In genomic region chr17:34286501-34286900, GRCm38 (mm10) we compare ENCODE assay signal across 21 mouse cellular contexts. TPM values are rescaled to one million over a fixed set of nuclear protein-coding genes. Genes with fewer than 3 reads are reported as not detected.
DNase-seq lines count a peak whose midpoint lies in the region; ATAC-seq and TF ChIP-seq lines count a peak whose summit lies in the region.
"Had no signal": no experiment of that assay in that cellular context is flagged by ENCODE, and none has a peak within 500 bp of the region (broad histone marks: within the 10 kb centered on the region; RNA-seq: fewer than 3 reads in every experiment).

No protein-coding gene starts in this region.

- H3K4me1 ChIP-seq in spleen, adult 2 months (ENCODE audit: control insufficient read depth, insufficient read depth, insufficient read length), result peaks cover 16% of the 10 kb centered on the region; the same call in 1 of the 2 replicates
- H3K4me1 ChIP-seq in bone marrow, adult 2 months (ENCODE audit: control insufficient read depth, insufficient read depth, low read length), result no peaks in the 10 kb centered on the region
- H3K4me1 ChIP-seq: embryonic facial prominence, embryonic 13.5 days; heart, embryonic 15.5 days; hindbrain, embryonic 10.5 days had no signal

- peaks cover 34% of the 10 kb centered on the region for H3K36me3 ChIP-seq in spleen, adult 2 months (ENCODE audit: control insufficient read depth, insufficient read depth, low read length)
- H3K36me3 ChIP-seq: embryonic facial prominence, embryonic 13.5 days; forebrain, embryonic 12.5 days; G1E; heart, embryonic 15.5 days; hindbrain, embryonic 10.5 days had no signal

- H3K27ac ChIP-seq in spleen, adult 2 months (ENCODE audit: insufficient read depth, low read length), result peak overlapping the region; percentile 99
- H3K27ac ChIP-seq in bone marrow, adult 2 months (ENCODE audit: control insufficient read depth, insufficient read depth, low read depth, low read length, poor library complexity), result peak overlapping the region; percentile 61
- H3K27ac ChIP-seq: embryonic facial prominence, embryonic 13.5 days; forebrain, embryonic 12.5 days; gastrocnemius, adult 2 months; heart, adult 2 months; heart, embryonic 15.5 days; hindbrain, embryonic 10.5 days; hindbrain, embryonic 14.5 days had no signal

- H3K4me3 ChIP-seq in spleen, adult 2 months (ENCODE audit: extremely low read depth, insufficient read depth, insufficient read length), result peak overlapping the region; percentile 89
- H3K4me3 ChIP-seq in bone marrow, adult 2 months (replicated peaks; ENCODE audit: control insufficient read depth, low read depth, low read length), result peak overlapping the region; percentile 67
- H3K4me3 ChIP-seq: embryonic facial prominence, embryonic 13.5 days; forebrain, embryonic 12.5 days; gastrocnemius, adult 2 months; heart, adult 2 months; heart, embryonic 15.5 days; hindbrain, embryonic 10.5 days had no signal

- 0 out of 2 replicates have a peak, but pooled peaks have one; percentile 15 for ATAC-seq in monocyte, adult 5-6 weeks (replicated peaks; ENCODE audit: insufficient number of reproducible peaks, low FRiP score, low TSS enrichment, poor library complexity, severe bottlenecking)
- ATAC-seq: forebrain, postnatal 0 days had no signal

- H3K27me3 ChIP-seq in spleen, adult 2 months (ENCODE audit: control insufficient read depth, insufficient read depth, low read length), result no peaks in the 10 kb centered on the region
- H3K27me3 ChIP-seq: embryonic facial prominence, embryonic 13.5 days; forebrain, embryonic 12.5 days; heart, embryonic 15.5 days had no signal

- TF ChIP-seq POLR2A in spleen, adult 2 months (IDR thresholded peaks at IDR 0.05; ENCODE audit: low read depth, low read length), result no peak
- TF ChIP-seq POLR2A in bone marrow, adult 2 months (IDR thresholded peaks at IDR 0.05; ENCODE audit: borderline replicate concordance, control insufficient read depth, low read depth, low read length), result no peak

- WGBS in spleen, adult 2 months, result 38% methylated on average over 5 of the region's 5 CpGs
- 42% methylated on average over 5 of the region's 5 CpGs for WGBS in bone marrow, adult 2 months

- DNase-seq in spleen, adult 2 months (ENCODE audit: low read depth in 1 of 2, low spot score in 2 of 2), result no peak
- no peak for DNase-seq in spleen, adult 12 weeks (ENCODE audit: low spot score)
- no peak for DNase-seq in layer of hippocampus, postnatal 25 days (ENCODE audit: extremely low spot score in 1 of 2, low spot score in 1 of 2)
- DNase-seq in gastrocnemius, adult 8-10 months (ENCODE audit: low spot score in 2 of 2), result no peak
- DNase-seq: cerebellum, adult 18-20 months; cerebellum, adult 9-11 months; cerebellum, postnatal 36 days; forebrain, postnatal 0 days; gastrocnemius, adult 2 months; gastrocnemius, postnatal 36 days had no signal

- no peak for TF ChIP-seq CTCF in spleen, adult 2 months (IDR thresholded peaks at IDR 0.05; ENCODE audit: extremely low read depth, insufficient read depth, insufficient read length, insufficient replicate concordance)
- TF ChIP-seq CTCF in bone marrow, adult 2 months (IDR thresholded peaks at IDR 0.05; ENCODE audit: control insufficient read depth, insufficient read depth, low read length), result no peak

RNA-seq across cellular contexts. Expression of gene H2-Aa, which starts 1.1 kb away (rescaled TPM):
- 1,846 and 1,869 TPM in 2 replicates for polyA plus RNA-seq in spleen, adult 2 months (2012; rRNA removed)
- 65.0 and 143 TPM in 2 replicates for polyA plus RNA-seq in bone marrow, adult 2 months (2011; ENCODE audit: insufficient read depth, insufficient read length, low replicate concordance, missing spikeins)
- 387 to 602 TPM (median 587 TPM) in 3 replicates for total RNA-seq in monocyte, adult 5-6 weeks (2017)
- 1 to 10 TPM; 1.1 to 1.3 TPM for total RNA-seq in layer of hippocampus, postnatal 25 days (2021)
- 1 to 10 TPM; 3.1 to 4.1 (median 3.5) TPM for total RNA-seq in gastrocnemius, adult 8-10 months (2022)
- total RNA-seq: G1E had no signal
- polyA plus RNA-seq: forebrain, embryonic 12.5 days; G1E; heart, embryonic 11.5 days; hindbrain, embryonic 10.5 days had no signal

RNA-seq across cellular contexts. Expression of gene H2-Eb1, which starts 19.2 kb away (rescaled TPM):
- polyA plus RNA-seq in spleen, adult 2 months (2012; rRNA removed), result 1,025 and 1,109 TPM in 2 replicates
- polyA plus RNA-seq in bone marrow, adult 2 months (2011; ENCODE audit: insufficient read depth, insufficient read length, low replicate concordance, missing spikeins), result 32.6 and 82.7 TPM in 2 replicates
- total RNA-seq in monocyte, adult 5-6 weeks (2017), result 415 to 638 TPM (median 573 TPM) in 3 replicates
- total RNA-seq in layer of hippocampus, postnatal 25 days (2021), result 1 to 10 TPM; 1.0 to 1.6 TPM
- total RNA-seq in gastrocnemius, adult 8-10 months (2022), result 1 to 10 TPM; 2.6 to 6.3 (median 3.7) TPM
- total RNA-seq: G1E had no signal
- polyA plus RNA-seq: G1E had no signal

RNA-seq across cellular contexts. Expression of gene H2-Ab1, which starts 29.0 kb away (rescaled TPM):
- 5,504 and 8,483 TPM in 2 replicates for polyA plus RNA-seq in spleen, adult 2 months (2012; rRNA removed)
- 73.7 and 175 TPM in 2 replicates for polyA plus RNA-seq in bone marrow, adult 2 months (2011; ENCODE audit: insufficient read depth, insufficient read length, low replicate concordance, missing spikeins)
- 588 to 931 TPM (median 911 TPM) in 3 replicates for total RNA-seq in monocyte, adult 5-6 weeks (2017)
- 1 to 10 TPM; 1.0 to 1.7 TPM for total RNA-seq in layer of hippocampus, postnatal 25 days (2021)
- total RNA-seq in gastrocnemius, adult 8-10 months (2022), result 1 to 10 TPM; 2.3 to 4.7 (median 3.9) TPM

RNA-seq across cellular contexts. Expression of gene H2-Eb2, which starts 39.0 kb away (rescaled TPM):
- polyA plus RNA-seq in spleen, adult 2 months (2012; rRNA removed), result 11.4 and 13.5 TPM in 2 replicates
- polyA plus RNA-seq in bone marrow, adult 2 months (2011; ENCODE audit: insufficient read depth, insufficient read length, low replicate concordance, missing spikeins), result 0.29 and 0.60 TPM in 2 replicates
- total RNA-seq in monocyte, adult 5-6 weeks (2017), result 4.9 to 11.5 TPM (median 8.6 TPM) in 3 replicates
- total RNA-seq in layer of hippocampus, postnatal 25 days (2021), result not detected
- total RNA-seq in gastrocnemius, adult 8-10 months (2022), result not detected
- total RNA-seq: adrenal gland, postnatal 4 days; forebrain, postnatal 0 days; gastrocnemius, adult 2 months; gastrocnemius, postnatal 36 days; heart, adult 2 months had no signal
- polyA plus RNA-seq: embryonic facial prominence, embryonic 13.5 days; forebrain, embryonic 12.5 days; G1E; heart, embryonic 11.5 days; heart, embryonic 15.5 days; hindbrain, embryonic 10.5 days had no signal

RNA-seq across cellular contexts. Expression of gene H2-Ob, which starts 47.8 kb away (rescaled TPM):
- 318 and 334 TPM in 2 replicates for polyA plus RNA-seq in spleen, adult 2 months (2012; rRNA removed)
- 30.9 and 72.2 TPM in 2 replicates for polyA plus RNA-seq in bone marrow, adult 2 months (2011; ENCODE audit: insufficient read depth, insufficient read length, low replicate concordance, missing spikeins)
- 59.1 to 84.6 TPM (median 63.2 TPM) in 3 replicates for total RNA-seq in monocyte, adult 5-6 weeks (2017)
- under 1 TPM; 0.25 to 0.47 TPM for total RNA-seq in layer of hippocampus, postnatal 25 days (2021)
- total RNA-seq in gastrocnemius, adult 8-10 months (2022), result under 1 TPM in 1 of 4 experiments, not detected in 3; 0.10 TPM
- polyA plus RNA-seq: embryonic facial prominence, embryonic 13.5 days; forebrain, embryonic 12.5 days; G1E; heart, embryonic 11.5 days; hindbrain, embryonic 14.5 days had no signal

Comparison
In these comparisons a context has a peak if more than half of its experiments do, and no peak if none do; other contexts are left out.
1. RNA of gene H2-Aa, which starts 1.1 kb away (total RNA-seq): 387 to 602 TPM in monocyte, adult 5-6 weeks; 3.1 to 4.1 TPM in gastrocnemius, adult 8-10 months and 1.1 to 1.3 TPM in layer of hippocampus, postnatal 25 days; every median in the first group is over 10 times any median in the second.
2. RNA of gene H2-Eb1, which starts 19.2 kb away (total RNA-seq): 415 to 638 TPM in monocyte, adult 5-6 weeks; 2.6 to 6.3 TPM in gastrocnemius, adult 8-10 months and 1.0 to 1.6 TPM in layer of hippocampus, postnatal 25 days; every median in the first group is over 10 times any median in the second.
3. RNA of gene H2-Ab1, which starts 29.0 kb away (total RNA-seq): 588 to 931 TPM in monocyte, adult 5-6 weeks; 2.3 to 4.7 TPM in gastrocnemius, adult 8-10 months and 1.0 to 1.7 TPM in layer of hippocampus, postnatal 25 days; every median in the first group is over 100 times any median in the second.